Mouse (Mus musculus) hindlimb bud, embryonic 11.5 days (tissue): ENCODE measurements around the gene Nexn.
"Not testable (repeated sequence)": the region's sequence is repeated elsewhere in the genome, so short reads cannot be mapped to it uniquely, and the experiment has no call there.

Source experiments
- DNase-seq: peaks from one replicate; pipeline ENCODE4 v3.0.0-alpha.2; 2012; ENCODE audit warnings: low read depth, low spot score; ENCODE audit errors: extremely low spot score

Gene Nexn

DNA sequence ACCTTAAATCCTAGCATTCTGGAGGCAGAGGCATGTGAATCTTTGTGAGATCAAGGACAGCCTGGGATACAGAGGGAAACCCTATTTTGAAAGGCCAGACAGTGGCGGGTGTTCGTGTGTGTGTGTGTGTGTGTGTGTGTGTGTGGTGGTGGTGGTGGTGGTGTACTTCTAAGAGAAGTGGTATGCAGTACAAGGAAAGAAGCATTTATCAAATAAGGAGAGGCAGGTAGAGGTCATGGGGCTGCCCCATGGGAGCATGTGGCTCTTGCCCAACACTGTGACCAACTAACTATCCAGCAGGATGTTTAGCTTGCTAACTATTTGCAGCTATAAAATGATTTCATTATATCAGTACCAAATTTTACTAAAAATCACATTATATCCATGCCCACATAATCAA, 64.5 kb downstream of the Nexn start:
- no peak for DNase-seq

GRCm38 (mm10) chr3:152201181-152201580, 65.0 kb downstream of the Nexn start:
- DNase-seq, result no peak

DNA sequence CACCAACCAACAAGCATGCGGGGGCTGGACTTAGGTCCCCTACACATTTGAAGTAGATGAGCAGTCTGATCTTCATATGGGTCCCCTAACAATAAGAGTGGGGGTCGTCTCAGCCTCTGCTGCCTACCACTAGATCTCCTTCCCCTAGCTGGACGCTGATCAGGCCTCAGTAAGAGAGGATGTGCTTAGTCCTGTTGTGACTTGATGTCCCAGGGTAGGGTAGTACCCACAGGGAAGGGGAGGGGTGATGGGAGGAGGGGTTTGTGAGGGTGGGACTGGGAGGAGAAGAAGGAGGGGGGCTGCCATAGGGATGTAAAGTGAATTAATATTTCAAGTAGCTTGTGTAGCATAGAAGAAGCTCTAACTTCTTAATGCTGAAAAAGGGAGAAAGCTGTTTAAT, 67.0 kb downstream of the Nexn start:
- DNase-seq, result no peak

GRCm38 (mm10) chr3:152197246-152197645, 68.9 kb downstream of the Nexn start:
- not testable (repeated sequence) for DNase-seq

GRCm38 (mm10) chr3:152193635-152194097, 72.5 kb downstream of the Nexn start:
- DNase-seq, result peak; percentile 76

DNA sequence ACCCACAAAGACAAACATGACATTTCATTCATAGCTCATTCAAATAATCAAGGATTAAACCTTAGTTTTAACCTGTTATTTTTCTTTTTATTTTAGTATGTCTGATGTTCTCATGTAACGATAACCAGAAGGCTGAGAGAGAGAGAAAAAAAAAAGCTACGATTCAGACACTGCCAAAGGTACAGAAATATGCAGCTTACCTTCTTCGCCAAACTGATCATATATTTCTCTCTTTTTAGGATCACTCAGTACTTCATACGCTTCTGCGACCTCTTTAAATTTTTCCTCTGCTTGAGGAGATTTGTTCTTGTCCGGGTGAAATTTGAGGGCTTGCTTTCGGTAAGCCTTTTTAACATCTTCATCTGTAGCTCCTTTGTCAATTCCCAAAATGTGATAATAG, 73.0 kb downstream of the Nexn start:
- DNase-seq, result no peak

DNA sequence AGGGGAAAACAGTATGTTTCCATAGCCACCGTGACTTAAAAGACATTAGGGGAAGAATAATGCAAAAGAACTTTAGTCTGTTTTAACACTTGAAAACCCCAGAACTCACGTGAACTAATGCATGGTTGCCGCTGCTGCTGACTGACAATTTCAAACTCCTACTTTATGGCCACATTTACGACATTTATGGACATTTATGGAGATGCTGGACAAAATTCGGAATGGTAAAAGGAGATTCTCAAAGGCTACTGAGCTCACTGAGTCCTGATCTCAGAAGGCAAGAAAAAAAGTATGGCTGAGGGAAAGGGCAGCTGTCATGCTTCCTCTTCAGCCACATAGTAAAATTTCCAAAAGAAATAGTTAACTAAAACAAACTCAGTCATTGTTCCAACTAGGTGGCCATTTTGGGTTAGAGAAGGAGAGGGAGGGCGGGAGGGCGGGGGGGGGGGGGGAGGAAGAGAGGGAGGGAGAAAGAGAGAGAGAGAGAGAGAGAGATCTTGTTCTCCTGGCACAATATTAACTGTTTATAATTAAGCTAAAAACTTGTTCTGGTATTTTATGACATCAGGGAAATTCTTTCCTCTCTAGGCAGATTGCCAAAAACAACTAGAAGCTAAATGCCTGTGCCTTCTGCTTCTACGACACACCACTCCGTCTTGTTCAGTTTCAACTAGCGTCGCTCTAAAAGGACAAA, 73.8 kb downstream of the Nexn start:
- no peak for DNase-seq

DNA sequence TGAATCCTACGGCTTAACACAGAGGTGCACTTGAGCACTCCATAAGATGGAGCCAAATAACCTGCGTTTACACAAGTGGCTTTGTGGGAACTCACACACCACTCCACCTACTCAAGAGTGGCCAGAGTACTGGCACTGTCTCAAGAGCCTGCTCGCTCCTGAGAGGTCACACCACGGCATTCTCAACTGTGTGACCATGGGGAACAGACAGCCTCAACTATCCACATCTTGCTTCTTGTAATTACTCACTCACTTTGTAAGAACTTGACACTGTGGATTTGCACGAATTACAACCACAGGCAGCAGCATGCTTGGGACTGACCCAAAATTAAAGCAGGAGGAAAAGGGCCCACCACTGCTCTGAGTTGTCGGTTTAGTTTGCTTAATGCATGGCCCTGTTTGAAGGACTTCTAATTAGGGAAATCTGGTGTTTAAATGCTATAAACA, 74.3 kb downstream of the Nexn start:
- DNase-seq, result no peak

DNA sequence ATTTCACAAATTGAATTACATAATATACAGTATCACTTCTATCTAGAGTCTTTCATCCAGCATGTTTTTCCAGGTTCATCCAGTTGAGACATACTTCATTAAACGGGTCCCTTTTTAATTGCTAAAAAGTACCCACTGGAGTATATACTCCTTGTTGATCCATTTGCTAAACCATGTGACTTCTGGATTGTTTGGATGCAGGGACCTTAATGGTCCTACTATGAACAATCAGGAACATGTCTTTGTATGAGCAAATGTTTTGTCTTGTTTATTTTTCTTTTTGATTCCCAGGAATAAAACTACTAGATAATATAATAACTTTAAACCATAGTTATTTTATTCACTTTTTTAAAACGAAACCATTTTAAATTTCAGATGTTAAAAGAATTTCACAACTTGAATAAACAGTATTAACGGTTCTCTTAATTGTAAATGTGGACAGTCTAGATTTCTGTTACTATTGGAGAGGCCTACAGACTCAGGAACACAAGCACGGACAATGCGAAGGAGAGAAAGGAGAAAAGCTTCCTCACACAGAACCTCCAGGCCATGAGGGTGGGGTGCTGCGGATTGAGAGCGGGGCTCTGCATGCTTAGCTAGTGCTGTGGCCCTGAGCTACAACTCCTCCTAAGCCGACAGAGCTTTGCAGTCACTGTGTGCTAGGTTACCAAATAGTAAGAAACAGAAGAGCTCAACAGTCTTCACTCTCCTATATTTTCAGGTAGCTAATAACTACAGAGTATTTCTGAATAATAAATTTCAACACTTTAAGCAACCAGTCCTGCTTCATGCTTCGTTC, 75.3 kb downstream of the Nexn start:
- DNase-seq, result no peak

DNA sequence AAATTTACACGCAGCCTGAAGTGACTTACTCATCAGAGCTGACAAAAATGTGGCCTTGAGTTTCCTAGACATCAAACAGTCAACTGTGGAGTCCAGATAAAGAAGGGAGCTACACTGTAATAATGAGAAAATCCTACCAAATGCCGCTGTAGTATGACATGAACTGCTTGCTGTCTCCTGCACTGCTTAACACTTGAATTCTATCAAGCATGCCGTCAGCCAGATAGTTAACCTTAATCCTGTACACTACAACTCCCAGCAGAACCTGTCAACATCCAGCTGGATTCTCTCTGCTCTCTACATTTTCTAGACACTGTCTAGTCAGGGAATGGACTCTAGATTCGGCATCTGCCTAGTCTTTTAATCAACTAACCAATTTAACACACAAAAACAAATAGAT, 76.8 kb downstream of the Nexn start:
- no peak for DNase-seq
